Mouse (Mus musculus) embryonic fibroblast, embryonic 13.5 days (primary cell): ENCODE data around the gene Gm10642. TPM values are rescaled to one million over a fixed set of nuclear protein-coding genes. Genes with fewer than 3 reads are reported as not detected.

Experiments used
- H3K27ac ChIP-seq: 2 replicates; pipeline ENCODE4 v1.5.1; 2012; ENCODE audit warnings: low read length, control low read depth, inconsistent platforms; ENCODE audit not compliant: insufficient read depth
- H3K4me1 ChIP-seq: 2 replicates; pipeline ENCODE4 v1.6.1; 2011; ENCODE audit warnings: low read length; ENCODE audit not compliant: control insufficient read depth, insufficient read depth
- H3K4me3 ChIP-seq: 2 replicates; pipeline ENCODE4 v1.5.1; 2011; ENCODE audit warnings: mild to moderate bottlenecking, control low read depth, low read length; ENCODE audit not compliant: insufficient read depth
- CTCF ChIP-seq: IDR thresholded peaks from 2 replicates; pipeline ENCODE4 v1.5.1; 2011; ENCODE audit warnings: mild to moderate bottlenecking, control low read depth, low read length, moderate library complexity, borderline replicate concordance; ENCODE audit not compliant: insufficient read depth
- POLR2A ChIP-seq: IDR thresholded peaks from 2 replicates; pipeline ENCODE4 v1.6.1; 2011; ENCODE audit warnings: low read depth, mild to moderate bottlenecking, control low read depth, low read length, moderate library complexity
- polyA plus RNA-seq: library from polyadenylated mRNA; stranded (reverse); fragments of >200 nt; gene quantifications from 2 replicates; pipeline ENCODE4 v1.2.4, GENCODE M21; 2011; ENCODE audit warnings: low read depth; ENCODE audit not compliant: missing spikeins, insufficient read length

Gene Gm10642
- polyA plus RNA-seq: not detected in 2 replicates

DNA sequence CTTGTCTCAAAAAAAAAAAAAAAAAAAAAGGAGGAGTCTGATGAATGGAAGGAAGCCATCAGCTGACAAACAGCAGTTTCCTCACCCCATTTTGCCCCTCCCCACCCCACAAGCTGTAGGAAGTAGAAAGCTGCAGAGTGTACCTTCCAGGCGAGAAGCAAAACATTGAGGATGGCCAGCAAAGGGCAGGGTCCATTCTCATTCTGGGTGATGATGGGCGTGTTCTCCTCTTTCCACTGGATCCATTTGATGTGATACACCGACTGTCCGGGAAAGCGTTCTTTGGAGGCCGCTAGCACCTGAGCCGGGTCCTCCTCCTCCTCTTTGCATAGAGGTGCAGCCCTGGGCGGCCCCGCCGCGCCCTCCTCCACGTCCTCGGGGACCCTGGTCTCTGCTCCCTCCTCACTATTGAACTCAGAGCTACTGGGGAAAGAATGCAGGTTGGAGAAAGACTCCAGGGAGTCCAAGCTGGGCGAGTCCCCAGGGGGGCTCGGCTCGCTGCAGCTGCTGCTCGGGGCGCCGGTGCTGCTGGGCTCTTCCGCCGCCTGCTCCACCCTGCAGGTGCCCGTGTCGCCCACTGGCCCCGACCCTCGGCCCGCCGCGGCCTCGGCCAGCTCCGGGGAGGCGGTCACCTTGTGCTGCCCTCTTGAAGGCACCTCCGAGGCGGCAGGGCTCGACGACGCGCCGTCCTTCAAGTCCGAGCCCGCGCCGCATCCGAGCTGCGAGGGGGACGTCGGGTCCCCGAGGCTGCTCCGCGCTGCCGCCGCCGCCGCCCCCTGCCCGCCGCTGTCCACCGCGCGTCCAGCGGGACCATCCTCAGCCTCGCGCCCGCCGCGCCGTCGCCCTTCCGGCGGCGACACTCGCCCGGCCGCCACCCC lies at the start of gene Gm10642:
Gene Gm10642 (plus strand): TSS at position 122 of the 878 bp plus-strand sequence.
- Histone ChIP-seq H3K4me3 (peak within 1 kb of the TSS; percentile 77), H3K4me1 (0 out of 2 replicates have a peak, but pooled peaks cover 3% of the 10 kb centered on the region)
- TF ChIP-seq POLR2A: 0 out of 2 replicates have a peak, but pooled peaks have one; percentile 26
- no peak for TF ChIP-seq CTCF

DNA sequence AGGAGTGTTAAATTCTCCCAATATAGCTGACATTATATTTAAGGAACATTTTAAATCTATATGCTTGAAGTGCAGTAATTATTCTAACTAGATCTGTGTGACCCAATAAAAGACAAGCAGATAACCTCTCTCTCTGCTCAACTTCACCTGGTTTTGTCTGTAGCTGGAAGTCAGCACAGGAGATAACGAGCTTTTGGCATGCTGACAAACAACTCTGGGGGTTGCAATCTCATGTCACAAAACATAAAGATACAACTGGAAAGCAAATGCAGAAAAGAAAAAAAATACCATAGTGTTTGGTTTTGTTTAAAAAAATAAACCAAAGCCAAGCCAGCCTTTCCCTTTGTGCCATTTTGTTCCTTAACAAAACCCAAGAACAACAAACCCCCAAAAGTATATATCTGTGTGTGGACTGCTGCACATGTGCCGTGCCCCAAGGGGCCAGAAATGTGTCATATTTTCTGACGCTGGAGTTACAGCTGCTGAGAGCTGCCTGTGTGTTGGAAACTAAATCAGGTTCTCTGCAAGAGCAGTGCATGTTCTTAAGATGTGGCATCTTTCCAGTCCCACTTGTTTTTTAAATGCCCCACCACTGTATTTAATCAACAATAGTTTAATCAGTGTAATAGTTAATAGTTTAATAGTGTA lies 44.9 kb upstream of the Gm10642 start:
- Histone ChIP-seq H3K27ac (no peak overlapping the region), H3K4me1 (no peaks in the 10 kb centered on the region; the same call in 1 of the 2 replicates), H3K4me3 (no peak overlapping the region)
- no peak for TF ChIP-seq CTCF
- no peak for TF ChIP-seq POLR2A

More for the DNA sequence above, at the start of gene Gm10642:
- peak within 1 kb of the TSS; percentile 89 for H3K27ac ChIP-seq

DNA sequence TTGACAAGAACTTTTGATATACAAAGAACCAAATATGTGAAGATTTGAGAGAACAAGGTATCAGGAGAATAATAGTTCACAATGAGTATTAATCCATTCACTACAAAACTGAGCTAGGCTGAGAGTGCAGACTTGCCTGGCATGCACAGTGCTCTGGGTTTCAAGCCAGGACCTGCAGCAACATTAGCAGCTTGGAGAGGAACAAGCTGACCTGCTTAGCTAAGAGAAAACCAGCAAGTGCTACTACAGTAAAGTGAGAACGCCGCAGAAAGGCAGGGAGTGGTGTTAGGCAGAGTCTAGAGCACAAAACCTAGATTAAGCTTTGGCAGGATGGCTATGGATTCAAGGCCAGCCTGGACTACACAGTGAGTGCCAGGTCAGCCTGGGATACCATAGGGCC lies 26.3 kb upstream of the Gm10642 start:
- TF ChIP-seq POLR2A (no peak), CTCF (no peak)
- Histone ChIP-seq H3K4me3 (no peak overlapping the region), H3K27ac (no peak overlapping the region), H3K4me1 (peaks cover 3% of the 10 kb centered on the region; the same call in 1 of the 2 replicates)

DNA sequence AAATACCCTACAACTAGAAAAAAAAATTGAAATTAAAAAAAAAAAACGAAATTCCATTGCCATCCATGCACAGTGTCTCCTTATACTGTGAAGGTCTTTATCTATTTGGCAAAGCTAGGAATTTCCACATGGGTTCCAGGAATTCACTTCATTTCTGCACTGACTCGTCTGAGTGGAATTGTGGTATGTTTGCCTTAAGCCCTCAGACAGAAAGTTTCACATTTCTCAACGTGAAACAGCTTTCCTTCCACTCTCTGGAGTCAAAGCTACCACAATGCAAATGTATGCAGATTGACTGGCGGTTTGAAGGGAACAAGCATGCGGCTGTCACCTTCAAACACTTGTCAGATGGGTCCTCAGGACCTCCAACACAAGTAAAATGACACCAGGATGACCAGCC lies 24.4 kb upstream of the Gm10642 start:
- TF ChIP-seq CTCF: no peak
- no peak for TF ChIP-seq POLR2A

DNA sequence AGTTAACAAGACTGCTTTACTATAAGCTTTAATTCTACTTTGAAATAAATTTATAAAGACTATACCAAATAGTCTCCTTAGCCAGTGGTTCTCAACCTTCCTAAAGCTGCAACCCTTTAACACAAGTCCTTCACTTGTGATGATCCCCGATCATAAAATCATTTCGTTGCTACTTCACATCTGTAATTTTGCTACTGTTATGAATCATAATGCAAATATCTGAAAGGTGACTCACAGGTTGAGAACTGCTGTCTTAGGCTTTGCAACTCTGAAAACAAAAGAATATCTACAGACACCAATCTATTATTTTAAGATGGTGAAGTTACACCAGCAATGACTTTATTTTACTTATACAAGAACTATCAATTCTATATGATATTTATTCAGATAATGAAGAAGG lies 19.3 kb upstream of the Gm10642 start:
- no peak overlapping the region for H3K4me3 ChIP-seq
- peaks cover 2% of the 10 kb centered on the region; the same call in 1 of the 2 replicates for H3K4me1 ChIP-seq
- H3K27ac ChIP-seq: no peak overlapping the region
- no peak for TF ChIP-seq CTCF
- TF ChIP-seq POLR2A: no peak

More for the DNA sequence above, 24.4 kb upstream of the Gm10642 start:
- peak overlapping the region; percentile 82 for H3K27ac ChIP-seq
- no peak overlapping the region for H3K4me3 ChIP-seq
- H3K4me1 ChIP-seq: peaks cover 3% of the 10 kb centered on the region; the same call in 1 of the 2 replicates

DNA sequence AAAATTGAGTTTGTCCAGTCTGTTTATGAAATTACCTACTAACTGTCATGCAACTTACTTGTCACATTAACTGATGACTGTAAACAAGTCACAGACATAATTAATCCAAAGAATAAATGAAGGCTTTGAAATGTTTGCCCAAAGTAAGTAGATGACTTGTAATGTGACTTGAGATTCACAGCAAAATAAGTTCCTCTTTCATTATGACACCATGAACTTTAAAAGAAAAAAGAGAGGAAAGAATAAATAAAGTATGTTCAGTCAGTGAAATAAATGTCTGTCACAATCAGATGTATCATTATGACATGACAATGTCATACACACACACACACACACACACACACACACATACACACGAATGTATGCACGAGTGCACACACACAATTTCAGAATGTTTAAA lies 5.8 kb upstream of the Gm10642 start:
- H3K4me1 ChIP-seq: 0 out of 2 replicates have a peak, but pooled peaks cover 3% of the 10 kb centered on the region
- TF ChIP-seq CTCF (no peak), POLR2A (no peak)
- H3K27ac ChIP-seq: no peak overlapping the region
- no peak overlapping the region for H3K4me3 ChIP-seq

DNA sequence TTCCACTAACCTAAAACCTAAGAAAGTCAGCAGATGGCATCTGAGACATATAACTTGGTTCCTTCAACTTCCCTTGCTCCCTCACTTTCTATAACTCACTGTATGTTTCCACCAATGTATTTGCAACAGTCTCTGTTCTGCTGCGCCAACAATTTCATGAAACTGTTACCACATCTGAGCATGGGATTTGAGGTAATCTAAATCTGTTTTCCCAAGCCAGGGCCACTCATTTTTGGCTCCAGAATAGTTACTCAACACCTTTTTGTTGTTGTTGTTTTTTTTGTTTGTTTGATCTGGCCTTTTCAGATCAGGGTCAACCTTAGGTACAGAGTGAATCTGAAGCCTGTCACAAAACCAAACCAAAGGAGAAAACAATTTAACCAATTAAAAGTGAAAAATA lies 5.1 kb upstream of the Gm10642 start:
- H3K4me3 ChIP-seq: no peak overlapping the region
- no peak for TF ChIP-seq POLR2A
- TF ChIP-seq CTCF: no peak
- H3K27ac ChIP-seq: no peak overlapping the region
- 0 out of 2 replicates have a peak, but pooled peaks cover 3% of the 10 kb centered on the region for H3K4me1 ChIP-seq

DNA sequence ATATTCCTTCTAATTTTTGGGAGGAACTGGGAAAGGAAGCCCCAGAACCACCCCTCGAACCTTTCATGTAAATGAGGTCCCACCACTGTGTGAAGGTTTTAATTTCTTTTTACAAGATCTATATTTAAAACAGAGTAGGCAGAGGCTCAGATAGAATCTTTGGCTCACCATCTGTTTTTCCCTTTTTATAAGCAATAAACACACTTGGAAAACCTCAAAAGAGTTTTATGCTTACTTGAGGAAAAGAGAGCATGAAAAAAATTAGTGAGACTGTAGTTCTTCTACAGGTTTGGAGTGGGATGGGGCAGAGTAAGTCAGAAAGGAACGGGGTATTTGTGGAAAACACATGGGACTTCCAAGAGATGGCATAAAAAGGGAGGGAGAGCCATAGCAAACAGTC lies 3.8 kb upstream of the Gm10642 start:
- 0 out of 2 replicates have a peak, but pooled peaks cover 3% of the 10 kb centered on the region for H3K4me1 ChIP-seq

DNA sequence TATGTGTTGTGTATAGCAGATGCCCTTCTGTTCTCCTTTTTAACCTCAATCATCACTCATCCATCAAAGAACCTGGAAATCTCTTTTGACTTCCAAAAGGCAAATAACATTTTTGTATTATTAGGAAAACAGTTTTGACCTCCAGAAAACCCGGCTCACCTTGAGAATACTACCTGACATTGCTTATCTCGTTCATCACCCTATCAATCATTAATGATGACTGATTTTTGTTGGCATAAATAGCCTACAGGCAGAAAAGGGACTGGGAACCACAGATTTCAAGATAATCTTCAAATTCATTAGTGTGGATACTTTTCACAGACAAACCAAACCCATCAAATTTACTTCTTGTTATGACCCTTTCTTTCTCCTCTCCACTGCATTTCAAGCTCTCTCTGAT lies 2.2 kb upstream of the Gm10642 start:
- 0 out of 2 replicates have a peak, but pooled peaks cover 3% of the 10 kb centered on the region for H3K4me1 ChIP-seq
- TF ChIP-seq CTCF (no peak), POLR2A (no peak)
- no peak overlapping the region for H3K27ac ChIP-seq
- no peak overlapping the region for H3K4me3 ChIP-seq

More for the DNA sequence above, 3.8 kb upstream of the Gm10642 start:
- TF ChIP-seq CTCF (no peak), POLR2A (no peak)
- H3K4me3 ChIP-seq: no peak overlapping the region
- no peak overlapping the region for H3K27ac ChIP-seq
